Mouse (Mus musculus) lung, adult 2 months (tissue): Measurements from ENCODE around the gene Acss1.

Experiments
- CTCF ChIP-seq: fragments of 200-500 bp; IDR thresholded peaks from 2 replicates; pipeline ENCODE4 v1.5.1; 2011; ENCODE audit warnings: mild to moderate bottlenecking, low read length, control low read depth; ENCODE audit not compliant: insufficient read depth
- POLR2A ChIP-seq: fragments of 200-500 bp; IDR thresholded peaks from 2 replicates; pipeline ENCODE4 v1.6.1; 2011; ENCODE audit warnings: low read depth, mild to moderate bottlenecking, control low read depth, low read length, borderline replicate concordance; ENCODE audit errors: extremely low read depth

GRCm38 (mm10) chr2:150675525-150675924 lies 7.2 kb upstream of the Acss1 start:
- no peak for TF ChIP-seq POLR2A
- TF ChIP-seq CTCF: no peak
